ENCODE assay signal across 16 mouse cellular contexts in genomic region chr2:93012976-93013375, GRCm38 (mm10). TPM values are rescaled to one million over a fixed set of nuclear protein-coding genes. Genes with fewer than 3 reads are reported as not detected.
DNase-seq lines count a peak whose midpoint lies in the region; ATAC-seq and TF ChIP-seq lines count a peak whose summit lies in the region.
"Had no signal": no experiment of that assay in that cellular context is flagged by ENCODE, and none has a peak within 500 bp of the region (broad histone marks: within the 10 kb centered on the region; RNA-seq: fewer than 3 reads in every experiment).

No protein-coding gene starts in this region.

- H3K27ac ChIP-seq in kidney, postnatal 0 days: peak overlapping the region; percentile 90; the same call in 1 of the 2 replicates
- 0 out of 2 replicates have a peak overlapping the region, but pooled peaks have one; percentile 14 for H3K27ac ChIP-seq in intestine, embryonic 15.5 days
- H3K27ac ChIP-seq in stomach, embryonic 16.5 days (ENCODE audit: low read length): peak overlapping the region; percentile 92

- H3K9ac ChIP-seq in kidney, postnatal 0 days (ENCODE audit: low read depth, low read length): no peak overlapping the region
- no peak overlapping the region for H3K9ac ChIP-seq in intestine, embryonic 15.5 days
- no peak overlapping the region for H3K9ac ChIP-seq in stomach, embryonic 16.5 days (ENCODE audit: low read length)

- no peak for TF ChIP-seq CTCF in kidney, postnatal 0 days (IDR thresholded peaks at IDR 0.05; ENCODE audit: low read depth)

- 81% methylated on average over 3 of the region's 3 CpGs for WGBS in kidney, postnatal 0 days
- 93% methylated on average over 3 of the region's 3 CpGs for WGBS in intestine, embryonic 15.5 days
- 90% methylated on average over 3 of the region's 3 CpGs for WGBS in stomach, embryonic 16.5 days

- H3K36me3 ChIP-seq in kidney, postnatal 0 days (ENCODE audit: insufficient read depth, low read length): 0 out of 2 replicates have a peak, but pooled peaks cover 7% of the 10 kb centered on the region
- H3K36me3 ChIP-seq in intestine, embryonic 15.5 days: peaks cover 33% of the 10 kb centered on the region
- H3K36me3 ChIP-seq in stomach, embryonic 16.5 days (ENCODE audit: control insufficient read depth, insufficient read depth, low read length): peaks cover 27% of the 10 kb centered on the region; the same call in 1 of the 2 replicates

- peak; percentile 56 for DNase-seq in adrenal gland, adult 2 months
- DNase-seq in adrenal gland, adult 8-10 months: no peak
- DNase-seq in kidney, postnatal 0 days (ENCODE audit: low spot score): no peak
- DNase-seq in kidney, postnatal 25 days: no peak
- DNase-seq: cerebellum, adult 9-11 months; gastrocnemius, postnatal 36 days; lung, postnatal 14 days; right cerebral cortex, postnatal 25 days; thymus, postnatal 14 days had no signal

- no peak overlapping the region for H3K4me2 ChIP-seq in kidney, postnatal 0 days (ENCODE audit: low read length)
- H3K4me2 ChIP-seq in intestine, embryonic 15.5 days (replicated peaks): peak overlapping the region; percentile 92
- peak overlapping the region; percentile 89 for H3K4me2 ChIP-seq in stomach, embryonic 16.5 days (ENCODE audit: low read depth, low read length)

- H3K27me3 ChIP-seq in kidney, postnatal 0 days (ENCODE audit: insufficient read depth, low read length): no peaks in the 10 kb centered on the region
- no peaks in the 10 kb centered on the region for H3K27me3 ChIP-seq in intestine, embryonic 15.5 days (replicated peaks)
- no peaks in the 10 kb centered on the region for H3K27me3 ChIP-seq in stomach, embryonic 16.5 days (ENCODE audit: control insufficient read depth, insufficient read depth, low read length)

- no peak overlapping the region for H3K4me3 ChIP-seq in kidney, postnatal 0 days (replicated peaks; ENCODE audit: low read depth, low read length)
- peak overlapping the region; percentile 63; the same call in 1 of the 2 replicates for H3K4me3 ChIP-seq in intestine, embryonic 15.5 days (replicated peaks)
- H3K4me3 ChIP-seq in stomach, embryonic 16.5 days (replicated peaks; ENCODE audit: low read length): no peak overlapping the region

- peaks cover 25% of the 10 kb centered on the region for H3K4me1 ChIP-seq in kidney, postnatal 0 days (replicated peaks; ENCODE audit: insufficient read depth, low read length)
- H3K4me1 ChIP-seq in intestine, embryonic 15.5 days (replicated peaks): peaks cover 26% of the 10 kb centered on the region
- peaks cover 24% of the 10 kb centered on the region for H3K4me1 ChIP-seq in stomach, embryonic 16.5 days (ENCODE audit: control insufficient read depth, insufficient read depth, low read length)

- no peak for ATAC-seq in kidney, postnatal 0 days (replicated peaks; ENCODE audit: low FRiP score, low read depth)
- no peak for ATAC-seq in intestine, embryonic 15.5 days
- no peak for ATAC-seq in stomach, embryonic 16.5 days (ENCODE audit: insufficient read depth, low FRiP score)
- no peak for ATAC-seq in cerebellum, adult (ENCODE audit: insufficient number of reproducible peaks, low FRiP score, low TSS enrichment)
- ATAC-seq: activated CD4-positive, CD25-positive, alpha-beta regulatory T cell, adult 4 months; CD4-positive, CD25-positive, alpha-beta regulatory T cell, adult 4 months; forebrain, embryonic 16.5 days had no signal

- no peaks in the 10 kb centered on the region for H3K9me3 ChIP-seq in kidney, postnatal 0 days (replicated peaks; ENCODE audit: low read length)
- no peaks in the 10 kb centered on the region for H3K9me3 ChIP-seq in intestine, embryonic 15.5 days
- no peaks in the 10 kb centered on the region for H3K9me3 ChIP-seq in stomach, embryonic 16.5 days (replicated peaks; ENCODE audit: control insufficient read depth, low read length)
- H3K9me3 ChIP-seq: hindbrain, embryonic 10.5 days had no signal

RNA-seq across cellular contexts. Expression of gene Prdm11, which starts 33.0 kb away (rescaled TPM):
- 10 to 100 TPM; 36.4 to 52.4 TPM for total RNA-seq in adrenal gland, adult 2 months (2021)
- polyA plus RNA-seq in adrenal gland, adult 2 months (2012; rRNA removed): 38.3 and 39.8 TPM in 2 replicates
- total RNA-seq in adrenal gland, adult 8-10 months (2022): 10 to 100 TPM; 49.7 to 97.8 (median 69.9) TPM
- polyA plus RNA-seq in kidney, postnatal 0 days (2015; fragmentation: Nextera tagmentation; extraction: Ambion mirVana): 3.7 and 4.9 TPM in 2 replicates
- polyA plus RNA-seq in intestine, embryonic 15.5 days (2015; fragmentation: Nextera tagmentation; extraction: Ambion mirVana): 8.0 and 8.6 TPM in 2 replicates
- polyA plus RNA-seq in stomach, embryonic 16.5 days (2015; fragmentation: Nextera tagmentation; extraction: Ambion mirVana): 9.3 and 9.9 TPM in 2 replicates

Comparison
In these comparisons a context has a peak if more than half of its experiments do, and no peak if none do; other contexts are left out.
1. H3K27ac ChIP-seq: peak in every context shown above with its lines; median percentile 92 in stomach, embryonic 16.5 days; 90 in kidney, postnatal 0 days; 14 in intestine, embryonic 15.5 days.